ENCODE assay signal across 12 mouse cellular contexts in genomic region chr3:30154390-30154789, GRCm38 (mm10).
"Had no signal": no experiment of that assay in that cellular context is flagged by ENCODE, and none has a peak within 500 bp of the region (broad histone marks: within the 10 kb centered on the region; RNA-seq: fewer than 3 reads in every experiment).

No protein-coding gene starts in this region.

- H3K27me3 ChIP-seq: liver, embryonic 15.5 days had no signal

- H3K4me3 ChIP-seq: layer of hippocampus, adult 2 months; liver, embryonic 15.5 days; myocyte had no signal

- H3K36me3 ChIP-seq: liver, embryonic 15.5 days had no signal

- H3K9me3 ChIP-seq: liver, embryonic 15.5 days had no signal

- DNase-seq: kidney, adult 9 months; kidney, postnatal 25 days; lung, adult 2 months; lung, postnatal 36 days; thymus, postnatal 4 days had no signal

- H3K27ac ChIP-seq: layer of hippocampus, adult 2 months; liver, embryonic 15.5 days; stomach, postnatal 0 days had no signal

- H3K9ac ChIP-seq: liver, embryonic 15.5 days had no signal

- H3K4me2 ChIP-seq: liver, embryonic 11.5 days; liver, embryonic 15.5 days had no signal

- ATAC-seq: intestine, postnatal 0 days; lung, postnatal 0 days had no signal

- H3K4me1 ChIP-seq: liver, embryonic 15.5 days had no signal
